Mouse (Mus musculus) cortical plate, adult 2 months (tissue): ENCODE data around the gene Nr5a1. TPM values are rescaled to one million over a fixed set of nuclear protein-coding genes. Genes with fewer than 3 reads are reported as not detected.

Source experiments
- H3K27ac ChIP-seq: fragments of 200-500 bp; 2 replicates; pipeline ENCODE4 v1.5.1; 2012; ENCODE audit warnings: low read length, control low read depth, inconsistent platforms; ENCODE audit not compliant: insufficient read depth
- H3K4me1 ChIP-seq: fragments of 200-500 bp; 2 replicates; pipeline ENCODE4 v1.6.1; 2011; ENCODE audit warnings: low read length; ENCODE audit not compliant: control insufficient read depth, insufficient read depth
- H3K4me3 ChIP-seq: fragments of 200-500 bp; 2 replicates; pipeline ENCODE4 v1.5.1; 2011; ENCODE audit warnings: mild to moderate bottlenecking, low read length, control low read depth; ENCODE audit not compliant: insufficient read depth
- CTCF ChIP-seq: fragments of 200-500 bp; IDR thresholded peaks from 2 replicates; pipeline ENCODE4 v1.5.1; 2011; ENCODE audit warnings: mild to moderate bottlenecking, control low read depth, low read length; ENCODE audit not compliant: insufficient read depth; ENCODE audit errors: extremely low read depth
- POLR2A ChIP-seq: fragments of 200-500 bp; IDR thresholded peaks from 2 replicates; pipeline ENCODE4 v1.6.1; 2011; ENCODE audit warnings: mild to moderate bottlenecking, low read length, control low read depth; ENCODE audit not compliant: insufficient read depth; ENCODE audit errors: extremely low read depth
- polyA plus RNA-seq: library from polyadenylated mRNA; depleted of rRNA; stranded (reverse); fragments of >200 nt; gene quantifications from 2 replicates; pipeline ENCODE4 v1.2.3, GENCODE M21; 2012

The Nr5a1 gene
- polyA plus RNA-seq, 1 experiment, result 0.06 TPM

- H3K4me1 ChIP-seq, result no peaks in the 10 kb centered on the region
- TF ChIP-seq POLR2A, result no peak
- no peak for TF ChIP-seq CTCF
- H3K27ac ChIP-seq, result no peak overlapping the region
- H3K4me3 ChIP-seq, result no peak overlapping the region
These were observed 31.3 kb downstream of the Nr5a1 start for GRCm38 (mm10) chr2:38683083-38683482.

GRCm38 (mm10) chr2:38682209-38682608 lies 32.1 kb downstream of the Nr5a1 start:
- Histone ChIP-seq H3K4me1 (no peaks in the 10 kb centered on the region), H3K4me3 (no peak overlapping the region), H3K27ac (no peak overlapping the region)
- TF ChIP-seq POLR2A (no peak), CTCF (no peak)

- no peaks in the 10 kb centered on the region for H3K4me1 ChIP-seq
- no peak overlapping the region for H3K27ac ChIP-seq
- TF ChIP-seq POLR2A, result no peak
- no peak for TF ChIP-seq CTCF
- H3K4me3 ChIP-seq, result no peak overlapping the region
These were observed 35.4 kb downstream of the Nr5a1 start for GRCm38 (mm10) chr2:38678947-38679346.

GRCm38 (mm10) chr2:38675366-38675969 lies 38.9 kb downstream of the Nr5a1 start:
- Histone ChIP-seq H3K27ac (no peak overlapping the region), H3K4me3 (no peak overlapping the region), H3K4me1 (no peaks in the 10 kb centered on the region)
- TF ChIP-seq POLR2A (no peak), CTCF (0 out of 2 replicates have a peak, but pooled peaks have one; percentile 8)

GRCm38 (mm10) chr2:38672496-38672895 lies 41.8 kb downstream of the Nr5a1 start:
- Histone ChIP-seq H3K4me1 (no peaks in the 10 kb centered on the region), H3K27ac (no peak overlapping the region), H3K4me3 (no peak overlapping the region)
- TF ChIP-seq CTCF, result no peak
- TF ChIP-seq POLR2A, result no peak

GRCm38 (mm10) chr2:38668802-38669580 lies 45.4 kb downstream of the Nr5a1 start:
- TF ChIP-seq CTCF, result no peak
- H3K4me1 ChIP-seq, result no peaks in the 10 kb centered on the region
- no peak overlapping the region for H3K27ac ChIP-seq
- no peak overlapping the region for H3K4me3 ChIP-seq

- Histone ChIP-seq H3K27ac (no peak overlapping the region), H3K4me1 (no peaks in the 10 kb centered on the region), H3K4me3 (no peak overlapping the region)
- TF ChIP-seq POLR2A, result no peak
- peak; percentile 23; the same call in 1 of the 2 replicates for TF ChIP-seq CTCF
These were observed 52.9 kb downstream of the Nr5a1 start for GRCm38 (mm10) chr2:38661398-38661797.

GRCm38 (mm10) chr2:38658338-38658836 lies 56.0 kb downstream of the Nr5a1 start:
- Histone ChIP-seq H3K4me1 (no peaks in the 10 kb centered on the region), H3K27ac (no peak overlapping the region)
- TF ChIP-seq CTCF, result peak; percentile 65
- TF ChIP-seq POLR2A, result no peak

GRCm38 (mm10) chr2:38653694-38654093 lies 60.6 kb downstream of the Nr5a1 start:
- no peak overlapping the region for H3K4me3 ChIP-seq
- no peak overlapping the region for H3K27ac ChIP-seq
- peaks cover 4% of the 10 kb centered on the region for H3K4me1 ChIP-seq
- TF ChIP-seq POLR2A (no peak), CTCF (no peak)

More at GRCm38 (mm10) chr2:38658338-38658836, 56.0 kb downstream of the Nr5a1 start:
- peak overlapping the region; percentile 16 for H3K4me3 ChIP-seq

GRCm38 (mm10) chr2:38653293-38653619 lies 61.1 kb downstream of the Nr5a1 start:
- Histone ChIP-seq H3K4me3 (no peak overlapping the region), H3K4me1 (peaks cover 4% of the 10 kb centered on the region), H3K27ac (no peak overlapping the region)
- no peak for TF ChIP-seq POLR2A
